Mouse (Mus musculus): ENCODE measurements at regions not wholly inside any gene's neighbourhood (a gene's known extent, or its start where the extent isn't known, plus 50 kb on each side); places are given as distances from the start of the nearest gene placed in this dataset.

GRCm38 (mm10) chr13:101605685-101606084 is 162.3 kb downstream of the Pik3r1 start:
- TF ChIP-seq CTCF (IDR thresholded peaks at IDR 0.05; ENCODE audit: extremely low read depth, insufficient read depth, insufficient read length, insufficient replicate concordance) (no peak), POLR2A (IDR thresholded peaks at IDR 0.05; ENCODE audit: low read depth, low read length) (no peak)

All from spleen, adult 2 months (tissue).